Mouse (Mus musculus) neutrophil, adult 65 days (primary cell): Measurements from ENCODE around the gene B3gnt5. TPM values are rescaled to one million over a fixed set of nuclear protein-coding genes. Genes with fewer than 3 reads are reported as not detected.

Experiments used
- total RNA-seq: library from RNA; stranded (reverse); gene quantifications from 2 replicates; pipeline ENCODE4 v1.2.4, GENCODE M21; 2023

The B3gnt5 gene
- 6.0 and 7.6 TPM in 2 replicates for total RNA-seq

GRCm38 (mm10) chr16:19760074-19760473, at the start of gene B3gnt5:
Gene B3gnt5 (plus strand): TSS chr16:19760208.

Other genes with a start within 250 kb of the B3gnt5 start
- gene Olfr167, start 237.9 kb upstream of the B3gnt5 start, total RNA-seq, result not detected in 2 replicates
- gene Olfr168, start 224.7 kb upstream of the B3gnt5 start, total RNA-seq, result not detected in 2 replicates
- not detected in 2 replicates for gene Olfr169, start 188.4 kb upstream of the B3gnt5 start, total RNA-seq
- not detected in 2 replicates for gene Olfr170, start 148.3 kb upstream of the B3gnt5 start, total RNA-seq
- not detected in 2 replicates for gene Olfr171, start 130.3 kb upstream of the B3gnt5 start, total RNA-seq
- gene Lamp3, start 53.8 kb upstream of the B3gnt5 start, total RNA-seq, result not detected in 2 replicates
- 82.4 and 99.5 TPM in 2 replicates for gene Klhl6, start 222.8 kb downstream of the B3gnt5 start, total RNA-seq